Mouse (Mus musculus) heart, adult 2 months (tissue): ENCODE results near the gene Cts6.

Source experiments
- CTCF ChIP-seq: fragments of 200-600 bp; IDR thresholded peaks from 2 replicates; pipeline ENCODE4 v1.8.1; 2022; ENCODE audit warnings: antibody characterized with exemption, mild to moderate bottlenecking, moderate library complexity
- EP300 ChIP-seq: fragments of 200-500 bp; IDR thresholded peaks from 2 replicates; pipeline ENCODE4 v1.6.1; 2011; ENCODE audit warnings: low read depth, low read length, control low read depth; ENCODE audit not compliant: insufficient read depth
- POLR2A ChIP-seq: fragments of 200-500 bp; IDR thresholded peaks from 2 replicates; pipeline ENCODE4 v1.6.1; 2011; ENCODE audit warnings: mild to moderate bottlenecking, low read depth, low read length, control low read depth; ENCODE audit not compliant: insufficient read depth

- TF ChIP-seq POLR2A = no peak
- TF ChIP-seq EP300 = 0 out of 2 replicates have a peak, but pooled peaks have one; percentile 18
- peak; percentile 73 for TF ChIP-seq CTCF
These were observed 38.1 kb upstream of the Cts6 start for GRCm38 (mm10) chr13:61241076-61241947.
